Mouse (Mus musculus) cortical plate, adult 2 months (tissue): ENCODE measurements around the gene Rnase2a.

Experiments
- CTCF ChIP-seq: fragments of 200-500 bp; IDR thresholded peaks from 2 replicates; pipeline ENCODE4 v1.5.1; 2011; ENCODE audit warnings: mild to moderate bottlenecking, control low read depth, low read length; ENCODE audit not compliant: insufficient read depth; ENCODE audit errors: extremely low read depth
- POLR2A ChIP-seq: fragments of 200-500 bp; IDR thresholded peaks from 2 replicates; pipeline ENCODE4 v1.6.1; 2011; ENCODE audit warnings: mild to moderate bottlenecking, low read length, control low read depth; ENCODE audit not compliant: insufficient read depth; ENCODE audit errors: extremely low read depth

DNA sequence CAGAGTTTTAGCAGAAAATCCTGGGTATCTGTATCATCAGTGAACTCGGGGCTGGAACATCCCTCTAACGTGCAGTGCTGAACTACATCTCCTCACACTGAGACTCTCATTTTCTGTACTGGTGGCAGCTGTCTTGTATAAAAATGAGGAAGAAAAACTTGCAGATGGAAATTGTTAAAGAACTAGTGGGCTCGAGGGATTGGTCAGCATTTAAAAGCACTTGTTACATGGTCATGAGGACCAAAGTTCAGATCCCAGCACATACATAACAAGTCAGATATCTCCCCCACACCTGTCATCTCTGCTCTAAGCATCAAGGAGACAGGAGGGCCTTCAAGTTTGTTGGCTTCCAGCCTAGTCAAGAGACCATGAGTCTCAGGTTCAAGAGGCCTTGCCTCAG, 5.6 kb downstream of the Rnase2a start:
- TF ChIP-seq CTCF (no peak), POLR2A (no peak)
